Mouse (Mus musculus) MEL (cell line): ENCODE data around the gene Sort1.

Experiments used
- CTCF ChIP-seq, 3 experiments: IDR thresholded peaks in 2 of 3; conservative IDR thresholded peaks in 1 of 3; 2 replicates each; pipeline ENCODE4 v1.5.1; 2011 to 2012; ENCODE audit warnings: low read length in 3 of 3, low read depth in 2 of 3, mild to moderate bottlenecking in 2 of 3, improper control_type of control experiment in 1 of 3, inconsistent platforms in 1 of 3, mixed read lengths in 1 of 3, moderate library complexity in 1 of 3; ENCODE audit not compliant: control insufficient read depth in 1 of 3, insufficient read depth in 1 of 3, poor library complexity in 1 of 3, severe bottlenecking in 1 of 3
- E2F4 ChIP-seq: IDR thresholded peaks from 2 replicates; pipeline ENCODE4 v1.6.1; 2011; ENCODE audit warnings: low read depth, low read length, improper control_type of control experiment, borderline replicate concordance
- MAZ ChIP-seq: IDR thresholded peaks from 2 replicates; pipeline ENCODE4 v1.6.1; 2012; ENCODE audit warnings: low read depth, mild to moderate bottlenecking, inconsistent platforms, low read length, improper control_type of control experiment
- UBTF ChIP-seq: IDR thresholded peaks from 2 replicates; pipeline ENCODE4 v1.6.1; 2012; ENCODE audit warnings: low read depth, mild to moderate bottlenecking, inconsistent platforms, low read length, improper control_type of control experiment, moderate library complexity, borderline replicate concordance; ENCODE audit not compliant: insufficient read depth
- ZC3H11A ChIP-seq: IDR thresholded peaks from 2 replicates; pipeline ENCODE4 v1.6.1; 2012; ENCODE audit warnings: low read depth, mild to moderate bottlenecking, inconsistent platforms, low read length, improper control_type of control experiment
- ZNF384 ChIP-seq: IDR thresholded peaks from 2 replicates; pipeline ENCODE4 v1.6.1; 2012; ENCODE audit warnings: low read depth, mild to moderate bottlenecking, inconsistent platforms, low read length, improper control_type of control experiment

DNA sequence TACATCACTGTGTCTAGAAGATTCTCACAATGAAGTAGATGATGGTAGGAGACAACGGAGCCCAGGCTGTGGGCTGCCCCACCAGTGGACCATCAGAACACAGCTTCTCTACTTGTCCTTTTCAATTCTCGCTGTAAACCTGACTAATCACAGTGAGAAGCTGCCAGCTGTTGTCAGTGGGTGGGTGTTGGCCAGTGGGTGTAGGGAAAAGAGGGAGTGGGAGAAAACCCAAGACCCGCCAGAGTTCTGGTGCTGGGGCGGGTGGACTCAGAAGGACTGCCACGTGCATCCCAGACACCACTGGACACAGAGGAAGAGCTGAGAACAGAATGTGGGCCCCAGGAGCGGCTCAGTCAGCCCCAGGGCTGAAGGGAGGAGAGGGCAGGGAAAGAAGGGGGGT lies 46.9 kb downstream of the Sort1 start:
- TF ChIP-seq E2F4 (no peak), CTCF (IDR thresholded peaks at IDR 0.05 in 2 of 3, conservative IDR thresholded peaks at IDR 0.05 in 1 of 3; ENCODE audit: control insufficient read depth in 1 of 3, insufficient read depth in 1 of 3, low read depth in 2 of 3, low read length in 3 of 3, poor library complexity in 1 of 3, severe bottlenecking in 1 of 3) (no peak), UBTF (no peak), ZC3H11A (no peak), ZNF384 (no peak), MAZ (no peak)
